Mouse (Mus musculus): ENCODE measurements around the gene Fpr3.
"Not testable (repeated sequence)": the region's sequence is repeated elsewhere in the genome, so short reads cannot be mapped to it uniquely, and the experiment has no call there.

Gene Fpr3

DNA sequence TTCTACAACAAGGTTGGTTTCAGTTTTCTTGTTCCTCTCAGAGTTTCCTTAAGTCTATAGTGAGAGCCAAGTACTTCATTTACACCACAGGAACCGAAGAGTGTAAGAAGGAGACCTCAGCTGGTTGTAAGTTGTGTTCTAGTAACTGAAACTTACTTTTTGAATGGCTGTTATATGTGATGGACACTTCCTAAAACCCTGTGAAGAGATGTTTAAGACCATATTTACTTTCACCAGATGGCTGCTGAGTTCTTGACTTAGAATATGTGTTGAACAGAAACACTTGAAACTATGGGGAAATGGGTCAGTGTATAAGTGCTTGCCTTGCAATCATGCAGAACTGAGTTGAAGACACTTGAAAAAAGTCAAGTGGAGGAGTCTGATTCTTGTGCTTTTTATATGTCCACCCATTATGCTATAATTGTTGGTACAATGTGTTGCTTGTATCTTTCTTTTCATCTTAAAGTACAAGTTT is at the start of gene Fpr3, which contains the start of gene Fpr2:
Gene Fpr3, plus strand, starts transcription at position 79 of the 475 bp plus-strand sequence.
Gene Fpr2, plus strand, starts transcription at position 51 of the 475 bp plus-strand sequence.
- DNase-seq (ENCODE audit: low read depth, low spot score) = no peak

DNA sequence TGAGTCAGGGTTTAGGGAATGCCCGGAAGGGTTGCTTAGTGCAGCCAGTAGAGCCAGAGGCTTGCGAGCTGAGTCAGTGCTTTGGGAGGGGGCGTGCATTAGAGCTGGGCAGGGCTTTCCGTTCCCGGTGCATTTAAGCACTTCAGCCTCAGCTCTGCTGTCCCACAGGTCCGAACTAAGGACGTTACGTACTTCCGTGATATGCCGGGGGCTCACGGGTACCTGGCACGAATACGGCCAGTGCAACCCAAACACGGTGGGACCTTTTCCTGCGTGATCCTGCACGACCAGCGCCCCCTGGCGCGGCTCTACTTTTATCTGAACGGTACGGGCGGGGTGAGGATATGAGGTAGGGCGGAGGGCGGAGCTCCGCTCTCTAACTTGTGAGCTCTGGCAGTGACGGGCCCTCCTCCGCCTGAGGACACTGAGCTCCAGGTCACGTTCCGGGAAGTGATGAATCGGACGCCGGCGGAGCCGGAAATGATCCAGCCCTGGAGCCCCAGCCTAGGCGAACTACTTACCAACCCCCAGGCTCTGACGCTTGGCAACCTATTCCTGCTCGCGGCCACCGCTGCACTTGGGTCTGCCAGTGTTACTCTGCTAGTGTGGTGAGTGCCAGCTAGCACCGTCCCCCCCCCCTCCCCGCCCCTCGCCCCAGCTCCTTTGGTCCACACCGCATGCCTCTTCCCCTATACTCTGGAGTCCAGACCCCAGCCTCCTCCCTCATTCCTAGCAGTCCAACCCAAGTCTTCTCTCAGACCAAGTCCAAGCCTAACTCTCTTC is 49.5 kb upstream of the Fpr3 start:
- peak; percentile 87 for DNase-seq (ENCODE audit: low read depth, low spot score)

DNA sequence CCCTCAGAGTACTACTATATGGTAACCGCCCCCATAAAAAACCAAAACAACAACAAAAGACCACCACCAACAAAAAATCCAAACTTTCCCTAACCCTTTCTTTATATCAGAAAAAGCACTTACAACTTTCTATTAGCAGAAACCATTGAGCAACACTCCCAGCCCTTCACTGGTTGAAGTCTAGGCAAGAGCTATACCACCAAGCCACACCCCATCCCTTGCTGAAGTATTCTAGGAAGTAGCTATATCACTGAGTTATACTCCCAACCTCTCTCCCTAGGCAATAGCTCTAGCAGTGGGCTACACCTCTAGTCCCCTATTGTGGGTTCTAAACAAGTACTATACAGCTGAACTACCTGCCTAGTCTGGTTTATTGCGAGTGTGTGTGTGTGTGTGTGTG is 48.4 kb upstream of the Fpr3 start:
- no peak for DNase-seq (ENCODE audit: low read depth, low spot score)

DNA sequence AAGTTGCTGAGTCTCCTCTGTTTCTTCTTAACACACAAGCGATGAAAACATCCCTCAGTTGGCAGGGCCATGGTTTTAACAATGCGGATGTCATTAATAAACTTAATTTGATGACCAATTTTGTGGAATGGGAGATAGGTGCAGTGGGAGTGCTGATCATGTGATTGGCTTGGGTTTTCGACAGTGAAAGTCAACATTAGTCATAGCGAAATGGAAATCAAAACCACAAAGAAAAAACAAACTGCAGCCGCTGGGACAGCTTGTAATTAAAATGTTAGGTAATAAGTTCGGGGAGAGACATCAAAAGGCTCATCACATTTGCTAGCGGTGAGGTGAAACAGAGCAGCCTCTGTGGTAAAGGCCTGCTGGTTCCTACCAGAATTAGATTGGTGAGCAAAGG is 46.9 kb upstream of the Fpr3 start:
- DNase-seq (ENCODE audit: low read depth, low spot score) = no peak

DNA sequence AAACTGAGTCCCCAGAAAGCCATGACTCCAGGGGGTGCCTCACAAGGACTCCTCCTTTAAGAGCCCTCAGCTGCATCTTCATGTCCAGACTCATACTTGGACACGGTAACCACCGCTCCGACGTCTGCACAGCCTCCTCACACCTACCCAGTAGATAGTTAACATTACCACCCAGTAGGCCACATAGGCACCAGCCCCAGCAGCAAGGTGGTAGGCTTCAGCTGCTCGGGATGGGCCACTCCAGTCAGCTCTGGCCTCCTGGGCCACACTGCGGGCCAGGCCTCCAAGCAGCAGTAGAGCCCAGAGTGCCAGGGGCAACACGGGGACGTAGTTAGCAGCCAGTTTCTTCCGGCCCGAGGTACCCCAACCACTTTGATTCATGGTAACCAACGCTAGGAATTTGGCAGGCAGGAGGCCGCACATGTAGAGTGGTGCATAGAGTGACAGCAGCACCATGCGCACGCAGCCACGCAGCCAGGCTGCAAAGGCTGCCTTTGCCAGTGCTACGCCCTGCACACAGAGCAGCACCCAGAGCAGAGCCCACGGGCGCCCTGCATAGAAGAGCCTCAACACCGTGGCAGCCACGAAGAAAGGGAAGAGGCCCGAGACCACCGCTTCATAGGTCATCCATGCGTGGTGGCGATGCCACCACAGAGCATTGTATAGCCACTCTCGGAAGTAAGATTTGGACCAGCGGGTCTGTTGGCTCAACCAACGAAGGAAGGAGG is 44.0 kb upstream of the Fpr3 start:
- no peak for DNase-seq (ENCODE audit: low read depth, low spot score)

DNA sequence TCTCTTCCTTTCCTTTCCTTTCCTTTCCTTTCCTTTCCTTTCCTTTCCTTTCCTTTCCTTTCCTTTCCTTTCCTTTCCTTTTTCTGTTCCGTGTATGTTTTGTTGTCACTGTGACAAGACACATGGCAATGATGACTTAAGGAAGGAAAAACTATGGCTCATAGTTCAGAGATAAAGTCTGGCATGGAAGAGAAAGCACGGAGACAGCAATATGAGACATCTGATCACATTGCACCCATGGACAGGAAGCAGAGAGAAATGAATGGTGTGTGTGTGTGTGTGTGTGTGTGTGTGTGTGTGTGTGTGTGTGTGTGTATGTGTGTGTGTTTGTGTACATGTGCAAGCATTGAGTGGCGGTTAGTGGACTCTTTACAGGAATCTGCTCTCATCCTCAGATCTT is 43.0 kb upstream of the Fpr3 start:
- DNase-seq (ENCODE audit: low read depth, low spot score) = not testable (repeated sequence)

DNA sequence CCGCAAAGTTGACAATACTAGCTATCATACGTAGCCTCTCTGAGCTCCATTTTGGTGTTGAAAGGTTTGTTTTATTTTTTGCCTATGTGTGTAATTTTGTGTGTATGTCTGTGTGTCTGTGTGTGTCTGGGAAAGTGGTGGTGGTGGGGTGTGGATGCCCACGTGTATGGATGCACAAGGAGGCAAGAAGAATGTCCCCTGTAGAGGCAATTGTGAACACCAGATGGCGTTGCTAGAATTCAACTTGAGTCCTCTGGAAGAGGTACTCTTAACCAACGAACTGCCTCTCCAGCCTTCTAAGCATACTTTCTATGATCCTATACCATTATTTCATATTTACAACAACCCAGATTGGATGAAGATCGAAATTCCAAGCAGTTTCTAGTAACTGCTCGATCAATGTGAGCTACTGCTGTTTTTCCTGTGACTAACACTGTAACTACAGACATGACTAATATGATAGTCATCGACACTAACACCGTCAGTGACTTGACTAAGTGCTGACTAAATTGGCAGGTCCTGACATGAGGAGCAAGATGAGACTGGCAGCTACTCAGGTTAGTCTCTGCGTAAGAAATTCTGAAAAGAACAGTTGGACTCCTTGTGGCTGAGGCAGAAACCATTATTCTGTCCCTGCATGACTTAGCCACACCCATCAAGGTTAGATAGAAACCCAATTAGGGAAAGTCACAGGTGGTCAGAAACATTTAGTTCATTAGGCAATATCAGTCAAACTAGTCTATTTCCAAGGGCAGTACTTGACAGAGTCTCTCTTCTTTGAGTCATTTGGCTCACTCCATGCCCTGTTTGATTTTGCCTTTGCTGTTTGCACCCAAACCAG is 42.2 kb upstream of the Fpr3 start:
- no peak for DNase-seq (ENCODE audit: low read depth, low spot score)

DNA sequence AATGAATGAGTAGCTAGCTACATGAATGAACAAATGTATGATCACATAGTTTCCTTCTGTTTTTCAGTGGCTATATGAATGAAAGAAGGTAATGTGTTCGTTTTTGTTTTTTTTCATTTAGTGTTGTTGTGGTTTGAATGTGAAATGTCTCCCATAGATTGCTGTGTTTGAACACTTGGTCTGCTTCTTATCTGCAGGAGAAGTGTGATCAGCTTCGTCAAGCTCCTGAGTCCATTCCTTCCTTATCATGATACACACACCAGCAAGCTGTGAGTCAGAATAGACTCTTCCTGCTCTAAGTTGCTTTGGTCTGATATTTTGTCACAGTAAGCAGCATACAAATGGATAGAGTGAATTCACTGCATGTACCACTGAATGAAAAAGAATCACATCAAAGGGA is 38.7 kb upstream of the Fpr3 start:
- no peak for DNase-seq (ENCODE audit: low read depth, low spot score)

DNA sequence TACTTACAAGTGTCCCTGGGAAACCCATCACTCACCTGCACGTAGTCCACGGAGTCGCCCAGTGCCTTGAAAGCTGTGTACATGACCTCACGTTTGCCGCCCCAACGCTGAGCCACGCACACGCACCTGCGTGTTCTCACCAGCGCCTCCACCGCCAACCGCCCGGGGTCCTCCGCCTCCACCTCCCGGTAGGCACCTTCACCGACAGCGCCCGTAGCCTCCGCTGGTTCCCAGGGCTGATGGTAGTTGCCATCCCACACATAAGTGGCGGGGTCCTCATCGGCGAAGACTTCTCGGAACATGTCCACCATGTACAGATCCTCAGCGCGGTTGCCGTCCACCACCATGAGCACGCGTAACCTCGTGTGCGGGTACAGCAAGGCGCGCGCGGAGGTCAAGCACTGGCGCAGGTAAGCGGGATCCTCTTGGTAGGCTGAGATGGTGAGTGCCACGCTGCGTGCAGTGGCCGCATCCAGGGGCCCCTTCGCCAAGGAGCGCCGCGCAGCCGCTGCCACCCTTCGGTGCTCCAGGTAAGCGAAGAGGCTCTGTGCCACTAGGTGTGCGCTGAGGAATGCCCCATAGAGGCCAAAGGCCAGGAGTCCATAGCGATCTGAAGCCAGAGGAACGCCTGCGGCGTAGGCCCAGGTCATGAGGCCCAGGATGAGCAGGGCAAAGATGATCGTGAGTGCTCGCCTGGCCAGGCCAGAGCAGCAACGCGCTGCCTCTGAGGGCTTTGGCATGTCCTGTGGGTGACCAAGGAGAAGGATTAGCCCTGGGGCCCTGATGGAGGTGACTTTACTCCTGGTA is 37.5 kb upstream of the Fpr3 start:
- no peak for DNase-seq (ENCODE audit: low read depth, low spot score)

DNA sequence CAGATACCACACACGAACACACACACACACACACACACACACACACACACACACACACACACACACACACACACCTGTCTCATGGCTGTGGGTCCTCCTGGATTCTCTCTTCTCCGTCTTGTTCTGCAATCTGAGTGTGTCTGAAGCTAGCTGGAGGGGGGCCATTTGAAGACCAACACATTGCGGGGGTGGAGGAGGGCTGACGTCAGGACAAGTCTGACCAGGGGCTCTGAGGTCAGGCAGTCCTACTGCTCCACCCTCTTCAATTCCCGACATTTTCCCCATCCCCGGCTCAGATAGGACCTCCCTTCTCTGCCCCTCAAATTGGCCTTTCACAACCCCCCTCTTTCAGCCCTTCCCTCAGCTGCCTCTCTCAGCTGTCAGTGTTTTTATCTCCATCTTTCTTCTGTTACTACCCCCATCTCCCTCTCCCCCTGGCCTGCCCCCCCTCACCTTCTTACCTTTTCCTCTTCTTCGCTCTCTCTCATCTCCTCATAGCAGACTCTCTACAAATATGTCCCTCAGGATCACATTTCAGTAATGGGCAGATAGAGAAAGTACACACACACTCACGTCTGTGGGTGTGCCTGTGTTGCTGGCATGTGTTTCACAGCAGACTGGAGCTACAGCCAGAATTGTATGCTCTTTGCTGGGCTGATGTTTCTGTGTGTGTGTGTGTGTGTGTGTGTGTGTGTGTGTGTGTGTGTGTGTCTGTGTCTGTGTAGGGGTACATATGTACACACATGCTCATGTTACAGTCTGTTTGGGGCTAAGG is 32.4 kb upstream of the Fpr3 start, which contains the start of gene Has1:
Gene Has1, minus strand, starts transcription at position 142 of the 775 bp plus-strand sequence.
- DNase-seq (ENCODE audit: low read depth, low spot score) = no peak

DNA sequence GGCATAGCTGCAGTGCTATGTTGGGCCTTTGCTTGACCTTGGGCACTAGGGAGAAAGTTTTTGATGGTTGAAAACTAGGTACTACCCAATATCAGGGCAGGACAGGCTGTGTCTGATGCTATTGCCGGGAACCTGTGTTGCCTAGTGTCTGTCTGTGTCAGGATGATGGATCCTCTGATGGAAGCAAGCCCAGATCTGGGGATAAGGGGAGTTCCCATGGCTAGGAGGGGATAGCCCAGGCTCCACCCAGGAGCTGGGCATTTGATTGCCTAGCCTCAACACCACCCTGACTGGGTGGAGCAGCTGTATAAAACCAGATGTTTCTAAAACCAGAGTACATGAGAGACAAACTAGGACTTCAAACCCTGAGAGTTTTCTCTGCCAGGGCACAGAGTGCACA is 31.0 kb upstream of the Fpr3 start:
- no peak for DNase-seq (ENCODE audit: low read depth, low spot score)

DNA sequence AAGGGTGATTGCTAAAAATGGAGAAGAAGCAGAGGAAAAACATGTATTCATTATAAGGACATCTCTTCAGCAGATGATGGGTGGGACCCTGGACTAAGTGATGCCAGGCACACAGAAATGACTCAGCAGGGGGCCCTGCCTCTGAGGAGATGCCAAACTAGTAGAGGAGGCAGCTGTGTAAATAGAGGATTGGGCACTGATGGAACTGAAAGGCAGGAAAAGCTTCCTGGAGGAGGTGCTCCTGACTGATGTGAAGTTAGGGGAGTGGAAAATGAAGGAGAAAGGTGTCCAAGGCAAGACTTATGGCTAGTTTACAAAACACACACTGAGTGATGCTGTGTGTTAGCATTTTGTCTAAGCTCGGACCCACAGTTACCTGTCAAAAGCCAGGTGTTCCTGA is 30.2 kb upstream of the Fpr3 start:
- no peak for DNase-seq (ENCODE audit: low read depth, low spot score)

DNA sequence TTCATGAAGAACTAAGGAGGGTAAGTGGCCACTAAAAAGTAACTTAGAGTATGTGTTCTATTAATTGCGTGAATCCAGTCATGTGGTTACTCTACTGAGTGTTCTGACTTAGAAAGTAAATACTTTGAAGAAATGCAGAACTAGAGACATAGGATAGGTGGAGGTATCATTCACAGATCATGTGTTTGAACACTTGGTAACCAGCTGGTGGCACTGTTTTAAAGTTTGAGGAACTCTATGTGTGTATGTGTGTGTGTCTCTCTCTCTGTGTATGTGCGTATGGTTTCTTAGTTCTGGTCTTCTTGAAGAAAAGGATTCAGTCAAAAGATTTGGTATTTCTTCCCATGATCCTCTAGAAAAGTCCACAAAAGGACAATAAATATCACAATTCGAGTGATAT is 27.5 kb upstream of the Fpr3 start:
- no peak for DNase-seq (ENCODE audit: low read depth, low spot score)

DNA sequence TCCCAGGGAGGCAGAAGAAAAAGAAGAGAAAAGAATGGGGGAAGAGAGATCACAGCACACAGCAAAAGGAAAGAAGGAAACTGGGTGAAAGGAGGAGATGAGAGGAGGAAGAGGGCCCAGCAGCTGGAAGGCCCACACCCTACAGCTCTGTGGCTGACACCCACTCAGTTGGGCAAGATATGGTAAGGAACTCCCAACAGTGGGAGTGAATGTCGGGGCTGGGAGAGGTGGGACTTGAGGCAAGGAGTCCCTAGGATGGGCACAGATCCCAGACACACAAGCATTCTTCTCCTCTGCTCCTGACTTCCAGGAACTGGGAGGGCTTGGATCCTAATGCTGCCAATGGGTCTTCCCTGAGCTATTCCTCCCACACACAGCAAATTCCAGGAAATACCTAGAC is 25.3 kb upstream of the Fpr3 start:
- DNase-seq (ENCODE audit: low read depth, low spot score) = no peak

DNA sequence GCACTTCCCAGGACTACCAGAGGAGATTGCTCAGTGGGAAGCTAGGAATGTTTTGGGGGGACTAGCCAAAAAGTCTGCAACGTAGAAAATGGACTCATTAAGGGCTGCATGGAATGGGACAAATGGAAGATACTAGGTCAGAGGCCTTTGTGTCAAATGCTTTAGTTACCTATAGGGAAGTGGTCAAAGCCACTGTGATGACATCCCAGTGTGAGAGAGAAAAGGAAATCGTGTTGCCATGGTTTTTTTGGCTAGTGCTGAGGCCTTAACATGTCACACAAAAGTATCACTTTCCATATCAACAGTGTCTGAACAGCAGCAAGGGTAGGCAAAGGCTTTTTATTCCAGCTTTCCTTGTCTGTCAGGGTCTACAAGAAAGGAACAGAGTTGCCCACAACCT is 22.5 kb upstream of the Fpr3 start:
- no peak for DNase-seq (ENCODE audit: low read depth, low spot score)

DNA sequence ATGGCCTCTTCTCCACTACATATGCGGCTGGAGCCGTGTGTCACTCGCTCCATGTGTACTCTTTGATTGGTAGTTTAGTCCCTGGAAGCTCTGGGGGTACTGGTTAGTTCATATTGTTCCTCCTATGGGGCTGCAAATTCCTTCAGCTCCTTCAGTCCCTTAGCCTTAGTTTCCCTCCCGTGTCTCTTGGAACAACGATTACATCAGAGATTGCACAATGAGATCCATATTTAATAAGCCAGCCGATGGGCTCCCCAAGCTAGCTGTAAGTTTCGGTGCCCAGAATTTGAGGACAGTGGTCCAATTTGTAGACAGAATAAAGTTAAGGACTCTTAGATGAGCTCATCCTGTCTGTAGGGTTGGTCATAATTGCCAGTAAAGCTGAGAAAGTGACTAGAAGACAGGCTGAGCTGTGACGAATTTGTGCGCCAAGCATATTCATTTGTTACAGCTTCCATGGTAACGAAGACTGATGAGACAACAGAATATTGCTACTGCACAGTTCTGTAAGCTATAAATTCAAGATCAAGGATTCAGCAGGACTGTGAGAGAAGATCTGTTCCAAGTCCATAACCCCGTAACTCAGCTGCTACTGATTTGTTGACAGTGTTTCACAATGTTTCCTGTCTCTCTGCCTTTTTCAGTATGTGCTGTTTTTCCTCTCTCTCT is 20.7 kb upstream of the Fpr3 start:
- DNase-seq (ENCODE audit: low read depth, low spot score) = no peak

DNA sequence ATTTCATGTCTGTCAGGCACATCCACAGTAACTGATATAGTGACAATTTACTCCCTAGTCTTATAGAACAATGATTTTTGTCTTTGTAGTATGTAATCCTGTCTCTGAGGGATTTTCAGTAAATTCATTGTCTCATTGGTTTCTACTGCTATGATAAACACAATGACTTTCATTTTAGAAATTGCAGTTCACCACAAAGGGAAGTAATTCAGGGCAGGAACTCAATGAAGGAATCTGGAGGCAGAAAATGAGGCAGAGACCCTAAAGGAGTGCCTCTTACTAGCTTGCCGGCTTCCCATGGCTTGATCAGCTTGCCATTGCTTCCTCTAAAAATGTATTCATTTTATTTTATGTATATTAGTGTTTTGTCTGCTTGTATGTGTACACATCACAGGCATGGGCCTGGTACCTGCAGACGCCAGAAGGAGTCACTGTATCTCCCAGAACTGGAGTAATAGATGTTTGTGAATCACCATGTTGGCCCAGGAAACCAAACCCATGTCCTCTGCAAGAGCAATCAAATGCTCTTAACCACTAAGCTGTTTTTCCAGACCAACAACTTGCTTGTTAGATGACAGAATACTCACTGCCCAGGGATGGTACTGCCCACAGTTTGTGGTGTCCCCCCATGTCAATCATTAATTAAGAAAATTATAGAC is 16.6 kb upstream of the Fpr3 start:
- no peak for DNase-seq (ENCODE audit: low read depth, low spot score)

DNA sequence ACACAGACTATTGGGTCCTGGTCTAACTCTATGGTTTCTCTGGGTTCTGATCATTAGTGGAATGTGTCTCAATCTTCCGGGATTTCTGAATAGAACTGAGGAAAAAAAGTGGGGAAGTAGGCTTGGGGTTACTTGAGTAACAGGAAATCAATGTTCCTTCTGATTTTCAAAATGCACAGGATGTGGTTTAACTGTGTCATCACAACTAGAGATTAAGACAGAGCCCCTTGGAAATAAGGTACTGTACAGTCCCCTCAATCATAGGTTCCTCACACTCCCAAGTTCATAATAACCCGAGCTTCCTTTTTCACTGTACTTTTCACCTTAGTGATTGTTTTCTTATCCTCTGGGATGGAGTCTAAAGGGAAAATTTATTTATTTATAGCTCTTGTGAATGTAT is 16.0 kb upstream of the Fpr3 start:
- no peak for DNase-seq (ENCODE audit: low read depth, low spot score)

DNA sequence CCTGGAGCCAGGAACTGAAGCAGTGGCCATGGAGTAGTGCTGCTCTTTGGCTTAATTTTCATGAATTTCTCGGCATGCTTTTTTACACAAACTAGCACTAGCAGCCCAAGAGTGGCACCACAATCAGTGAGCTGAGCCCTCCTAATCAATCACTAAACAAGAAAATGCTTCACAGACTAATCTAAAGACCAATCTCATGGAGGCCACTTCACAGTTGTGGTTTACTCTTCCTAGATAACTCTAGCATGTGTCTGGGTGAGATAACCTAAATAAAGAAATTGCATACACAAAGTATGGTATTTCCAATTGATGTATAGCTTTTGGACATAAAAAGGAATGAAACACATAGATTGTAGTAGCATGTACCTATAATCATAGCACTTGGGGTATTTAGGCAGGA is 8.3 kb upstream of the Fpr3 start:
- DNase-seq (ENCODE audit: low read depth, low spot score) = no peak
